Mouse (Mus musculus): ENCODE data around the gene Methig1.

- TF ChIP-seq CTCF (IDR thresholded peaks at IDR 0.05; ENCODE audit: borderline replicate concordance, insufficient read depth, low read depth, low read length) = no peak
- TF ChIP-seq POLR2A (IDR thresholded peaks at IDR 0.05; ENCODE audit: borderline replicate concordance, insufficient read depth, low read length) = no peak
These were observed 49.4 kb upstream of the Methig1 start for GRCm38 (mm10) chr15:100303428-100304018.

All from cerebellum, adult 2 months (tissue).